Mouse (Mus musculus) right cerebral cortex, postnatal 14 days (tissue): ENCODE measurements around the gene Mup3.
"Not testable (repeated sequence)": the region's sequence is repeated elsewhere in the genome, so short reads cannot be mapped to it uniquely, and the experiment has no call there.

ENCODE experiments used
- DNase-seq: peaks from one replicate; pipeline ENCODE4 v3.0.0; 2022

Mup3 gene

DNA sequence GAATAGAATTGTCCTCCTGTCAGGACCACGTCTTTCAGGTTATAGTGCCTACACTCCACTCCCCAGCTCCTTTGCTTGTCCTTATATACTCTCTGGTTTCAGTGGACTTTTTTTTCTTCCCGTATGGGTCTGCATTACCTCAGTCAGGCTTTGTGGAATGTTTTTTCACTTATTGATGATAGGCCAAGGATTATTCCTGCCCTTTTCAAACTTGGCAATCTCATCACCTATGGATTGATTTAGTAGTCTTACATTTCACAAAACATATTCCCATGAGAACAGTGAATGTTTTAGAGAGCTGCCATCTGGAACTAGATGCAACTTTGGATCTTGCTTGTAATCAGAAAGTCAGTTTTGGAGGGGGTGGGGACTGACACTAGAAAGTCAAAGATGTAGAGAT is at the start of gene Mup3:
Gene Mup3 (minus strand): TSS at position 102 of the 400 bp plus-strand sequence.
- no peak for DNase-seq

DNA sequence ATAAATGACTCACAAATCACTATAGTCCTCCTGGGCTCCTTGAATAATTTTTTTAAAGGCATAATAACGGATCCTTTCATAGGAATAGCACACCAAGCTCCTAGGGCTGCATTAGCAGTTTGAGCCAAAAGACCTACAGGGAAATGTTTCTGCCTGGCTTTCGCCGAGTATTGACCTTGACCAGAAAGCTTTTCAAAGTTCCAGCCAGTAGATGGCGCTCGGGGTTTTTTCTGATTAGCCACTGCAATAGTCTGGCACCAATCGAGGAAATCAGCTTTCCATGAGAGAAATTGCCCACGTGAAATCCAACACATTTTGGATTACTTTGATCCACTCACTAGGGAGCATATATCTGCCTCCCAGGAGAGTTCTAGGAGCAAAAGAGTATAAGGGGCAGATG is 46.6 kb upstream of the Mup3 start:
- peak; percentile 25 for DNase-seq

DNA sequence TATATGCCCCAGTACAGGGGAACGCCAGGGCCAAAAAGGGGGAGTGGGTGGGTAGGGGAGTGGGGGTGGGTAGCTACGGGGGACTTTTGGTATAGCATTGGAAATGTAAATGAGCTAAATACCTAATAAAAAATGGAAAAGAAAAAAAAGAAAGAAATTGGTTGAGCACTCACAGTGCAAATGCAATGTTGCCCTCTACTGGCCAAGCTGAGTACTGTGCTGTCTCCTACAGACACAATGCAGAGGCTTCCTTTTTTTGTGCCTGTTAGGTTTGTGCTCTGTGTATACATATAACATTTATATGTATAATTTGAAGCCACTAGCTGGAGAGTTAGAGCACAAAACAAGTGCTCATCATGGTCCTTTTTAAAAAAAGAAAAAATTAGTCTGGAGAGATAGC is 16.2 kb upstream of the Mup3 start:
- DNase-seq = peak; percentile 50

DNA sequence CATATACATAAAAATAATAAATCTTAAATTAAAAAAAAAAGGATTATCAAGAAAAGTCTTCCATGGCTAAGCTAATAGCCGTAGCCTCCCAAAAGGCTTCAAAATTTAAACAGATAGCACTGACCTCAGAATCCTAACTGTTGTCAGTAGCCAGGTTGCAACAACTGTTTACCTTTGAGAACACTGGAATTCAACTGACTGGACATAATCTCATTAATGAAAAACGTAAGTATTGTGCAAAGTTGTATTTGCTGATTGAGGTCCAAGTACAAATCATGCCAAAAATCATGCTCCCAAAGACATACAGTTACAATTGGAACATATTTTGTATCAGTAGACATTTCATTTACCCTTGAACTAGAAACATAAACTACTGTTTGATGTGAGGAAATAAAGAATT is 811 bp upstream of the Mup3 start:
- DNase-seq = no peak

DNA sequence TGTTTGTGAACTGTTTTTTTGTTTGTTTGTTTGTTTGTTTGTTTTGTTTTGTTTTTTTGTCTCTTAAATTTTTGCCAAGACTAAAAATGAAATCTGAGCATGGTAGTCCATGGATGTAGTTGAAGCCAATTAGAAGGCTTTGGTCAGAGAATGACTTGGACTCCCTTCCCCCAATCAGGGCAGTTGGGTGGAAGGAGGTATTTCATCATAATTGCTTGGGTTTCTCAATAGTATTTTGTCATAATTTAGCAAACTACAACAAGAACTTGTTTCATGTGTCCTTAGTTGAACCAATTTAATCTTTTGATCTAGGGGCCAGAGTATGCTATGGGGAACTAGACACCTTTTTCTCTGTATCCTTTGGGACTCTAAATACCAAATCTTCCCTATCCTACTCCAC is 4.4 kb downstream of the Mup3 start:
- no peak for DNase-seq

DNA sequence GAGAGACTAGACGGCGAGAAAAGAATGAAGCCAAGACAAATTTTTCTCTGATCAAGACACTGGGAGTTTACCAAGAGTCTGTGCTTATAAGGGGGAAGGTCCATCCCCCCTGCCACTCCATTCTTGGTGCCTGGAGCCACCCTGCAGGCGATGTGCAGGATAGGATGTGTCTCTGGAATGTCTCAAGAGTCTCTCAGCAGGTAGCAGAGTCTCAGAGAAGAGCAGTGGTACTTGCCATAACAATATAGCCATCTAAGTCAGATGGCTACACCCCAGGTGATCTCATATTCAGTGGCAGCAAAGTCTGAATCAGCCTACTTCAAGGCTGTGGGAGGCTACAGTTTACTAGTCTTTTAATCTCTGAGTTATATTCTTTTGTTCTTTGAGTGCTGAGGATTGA is 12.0 kb downstream of the Mup3 start:
- DNase-seq = no peak

DNA sequence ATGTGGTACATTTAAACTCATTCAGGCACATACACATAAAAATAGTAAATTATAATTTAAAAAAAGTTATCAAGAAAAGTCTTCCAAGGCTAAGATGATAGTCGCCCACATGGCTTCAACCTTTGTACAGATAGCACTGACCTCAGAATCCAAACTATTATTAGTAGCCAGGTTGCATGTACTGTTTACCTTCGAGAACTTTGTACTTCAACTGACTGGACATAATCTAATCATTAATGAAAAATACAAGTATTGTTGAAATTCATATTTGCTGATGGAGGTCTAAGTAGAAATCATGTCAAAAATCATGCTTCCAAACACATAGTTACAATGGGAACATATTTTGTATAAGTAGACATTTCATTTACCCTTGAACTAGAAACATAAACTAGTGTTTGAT is 32.4 kb downstream of the Mup3 start:
- DNase-seq = not testable (repeated sequence)

DNA sequence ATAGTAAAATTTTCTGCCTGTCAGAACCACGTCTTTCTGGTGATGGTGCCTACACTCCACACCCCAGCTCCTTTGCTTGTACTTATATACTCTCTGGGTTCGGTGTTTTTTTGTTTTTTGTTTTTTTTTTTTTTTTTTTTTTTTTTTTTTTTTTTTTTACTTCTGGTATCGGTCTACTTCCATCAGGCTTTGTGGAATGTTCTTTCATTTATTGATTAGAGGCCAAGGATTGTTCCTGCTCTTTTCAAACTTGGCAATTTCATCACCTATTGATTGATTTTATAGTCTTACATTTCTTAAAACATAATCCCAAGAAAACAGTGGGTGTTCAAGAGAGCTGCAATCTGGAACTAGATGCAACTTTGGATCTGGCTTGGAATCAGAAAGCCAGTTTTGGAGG is 33.1 kb downstream of the Mup3 start, which contains the start of gene Mup20:
Gene Mup20 (minus strand): TSS at position 101 of the 400 bp plus-strand sequence.
- DNase-seq = not testable (repeated sequence)
